Mouse (Mus musculus) sigmoid colon, adult 10 weeks (tissue): Measurements from ENCODE around the gene Grem2. TPM values are rescaled to one million over a fixed set of nuclear protein-coding genes. Genes with fewer than 3 reads are reported as not detected.

ENCODE experiments used
- polyA plus RNA-seq: library from polyadenylated mRNA; stranded (reverse); fragments of 350-450 nt; fragmentation: Illumina TruSeq; extraction: RNeasy Lipid Tissue Mini Kit (QIAGEN cat#74804); gene quantifications from one replicate; pipeline ENCODE4 v1.2.3, GENCODE M21; 2014; ENCODE audit warnings: low read depth, low replicate concordance

The Grem2 gene
- polyA plus RNA-seq: 63.1 TPM

GRCm38 (mm10) chr1:174921298-174921955, at the start of gene Grem2:
Grem2 (minus strand) TSS chr1:174921819.

